10 mouse cellular contexts compared by ENCODE assay signal in the genomic region with DNA sequence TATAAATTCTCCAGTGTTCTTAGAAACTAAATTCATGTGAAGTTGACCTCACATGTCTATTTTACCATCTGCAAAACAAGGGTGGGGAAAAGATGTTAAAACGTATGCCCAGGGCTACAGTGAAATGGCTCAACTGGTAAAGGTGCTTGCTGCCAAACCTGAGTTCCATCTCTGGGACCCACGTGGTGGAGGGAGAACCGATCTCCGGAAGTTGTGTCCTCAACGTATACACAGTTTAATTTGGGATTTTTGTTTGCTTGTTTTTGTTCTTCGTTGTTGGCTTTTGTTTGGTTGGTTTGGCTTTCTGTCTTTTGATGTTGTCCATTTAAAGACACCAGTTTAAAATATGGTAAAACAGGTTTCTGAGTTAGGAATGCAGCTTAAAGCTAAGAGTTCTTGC. TPM values are rescaled to one million over a fixed set of nuclear protein-coding genes. Genes with fewer than 3 reads are reported as not detected.
A peak's percentile ranks its signal among the peaks of the same experiment; 100 is the strongest.
DNase-seq lines count a peak whose midpoint lies in the region; ATAC-seq and TF ChIP-seq lines count a peak whose summit lies in the region.
"Had no signal": no experiment of that assay in that cellular context is flagged by ENCODE, and none has a peak within 500 bp of the region (broad histone marks: within the 10 kb centered on the region; RNA-seq: fewer than 3 reads in every experiment).

No protein-coding gene starts in this region.

- no peaks in the 10 kb centered on the region for H3K9me3 ChIP-seq in hindbrain, embryonic 13.5 days
- H3K9me3 ChIP-seq in midbrain, embryonic 14.5 days (ENCODE audit: control insufficient read depth, low read length) = no peaks in the 10 kb centered on the region

- no peak for TF ChIP-seq POLR2A in kidney, adult 2 months (IDR thresholded peaks at IDR 0.05; ENCODE audit: low read depth, low read length)

- 36% methylated on average over 6 of the region's 6 CpGs for WGBS in kidney, adult 2 months
- 64% methylated on average over 6 of the region's 6 CpGs for WGBS in hindbrain, embryonic 13.5 days
- 63% methylated on average over 6 of the region's 6 CpGs for WGBS in midbrain, embryonic 14.5 days

- no peaks in the 10 kb centered on the region for H3K36me3 ChIP-seq in kidney, adult 2 months (ENCODE audit: control insufficient read depth, insufficient read depth, low read length)
- H3K36me3 ChIP-seq in hindbrain, embryonic 13.5 days = peaks cover 13% of the 10 kb centered on the region
- H3K36me3 ChIP-seq in midbrain, embryonic 14.5 days (ENCODE audit: control insufficient read depth, insufficient read depth, low read length) = peaks cover 22% of the 10 kb centered on the region

- H3K9ac ChIP-seq in hindbrain, embryonic 13.5 days = peak overlapping the region; percentile 95
- peak overlapping the region; percentile 88 for H3K9ac ChIP-seq in midbrain, embryonic 14.5 days (replicated peaks; ENCODE audit: low read length)

- ATAC-seq in hindbrain, embryonic 13.5 days (ENCODE audit: low FRiP score) = no peak
- ATAC-seq in midbrain, embryonic 14.5 days (ENCODE audit: low FRiP score, low TSS enrichment) = no peak
- no peak for ATAC-seq in megakaryocyte progenitor cell, adult 5-6 weeks (replicated peaks; ENCODE audit: poor library complexity)

- peak overlapping the region; percentile 58 for H3K4me3 ChIP-seq in kidney, adult 2 months (ENCODE audit: insufficient read depth, low read depth, low read length)
- H3K4me3 ChIP-seq in hindbrain, embryonic 13.5 days = peak overlapping the region; percentile 93
- peak overlapping the region; percentile 96 for H3K4me3 ChIP-seq in midbrain, embryonic 14.5 days (replicated peaks; ENCODE audit: low read depth, low read length)

- no peak overlapping the region for H3K27ac ChIP-seq in kidney, adult 2 months (ENCODE audit: insufficient read depth, low read depth, low read length)
- H3K27ac ChIP-seq in hindbrain, embryonic 13.5 days = no peak overlapping the region
- no peak overlapping the region for H3K27ac ChIP-seq in midbrain, embryonic 14.5 days (replicated peaks; ENCODE audit: low read depth, low read length)

- H3K27me3 ChIP-seq in kidney, adult 2 months (replicated peaks; ENCODE audit: control insufficient read depth, insufficient read depth, low read length) = no peaks in the 10 kb centered on the region
- H3K27me3 ChIP-seq in hindbrain, embryonic 13.5 days = no peaks in the 10 kb centered on the region
- H3K27me3 ChIP-seq in midbrain, embryonic 14.5 days (ENCODE audit: control insufficient read depth, insufficient read depth, low read length) = no peaks in the 10 kb centered on the region

- peaks cover 6% of the 10 kb centered on the region; the same call in 1 of the 2 replicates for H3K4me1 ChIP-seq in kidney, adult 2 months (ENCODE audit: control insufficient read depth, insufficient read depth, low read length)
- peaks cover 42% of the 10 kb centered on the region for H3K4me1 ChIP-seq in hindbrain, embryonic 13.5 days (replicated peaks)
- peaks cover 22% of the 10 kb centered on the region for H3K4me1 ChIP-seq in midbrain, embryonic 14.5 days (ENCODE audit: control insufficient read depth, insufficient read depth, low read length)

- no peak for DNase-seq in kidney, adult 2 months
- DNase-seq in kidney, postnatal 25 days = no peak
- DNase-seq in R1 (ENCODE audit: low read depth, low spot score) = peak; percentile 34
- no peak for DNase-seq in midbrain, embryonic 14.5 days
- DNase-seq in thymus, postnatal 14 days = no peak
- DNase-seq in adrenal gland, postnatal 4 days (ENCODE audit: low spot score in 2 of 2) = no peak
- DNase-seq: thymus, postnatal 36 days had no signal

- TF ChIP-seq CTCF in kidney, adult 2 months (conservative IDR thresholded peaks at IDR 0.05; ENCODE audit: insufficient read depth, insufficient read length, low read depth, low read length) = no peak

- H3K4me2 ChIP-seq in hindbrain, embryonic 13.5 days = peak overlapping the region; percentile 96
- H3K4me2 ChIP-seq in midbrain, embryonic 14.5 days (ENCODE audit: low read length) = peak overlapping the region; percentile 93

RNA-seq across cellular contexts. Expression of a gene that starts 0.9 kb away (rescaled TPM):
- 9.8 and 11.6 TPM in 2 replicates for polyA plus RNA-seq in kidney, adult 2 months (2012; rRNA removed)
- polyA plus RNA-seq in hindbrain, embryonic 13.5 days (2015; fragmentation: Nextera tagmentation; extraction: Ambion mirVana) = 43.7 and 44.2 TPM in 2 replicates
- polyA plus RNA-seq in midbrain, embryonic 14.5 days (2014; fragmentation: Nextera tagmentation; extraction: Ambion mirVana) = 38.1 and 47.2 TPM in 2 replicates
- total RNA-seq in adrenal gland, postnatal 4 days (2021) = 10 to 100 TPM; 39.5 to 47.1 TPM
- total RNA-seq in megakaryocyte progenitor cell, adult 5-6 weeks (2015) = 54.7 and 58.1 TPM in 2 replicates
- 82.4 and 105 TPM in 2 replicates for total RNA-seq in megakaryocyte progenitor cell, adult 5-6 weeks (2017)

RNA-seq across cellular contexts. Expression of a gene that starts 0.9 kb away (rescaled TPM):
- 31.0 and 41.7 TPM in 2 replicates for polyA plus RNA-seq in kidney, adult 2 months (2012; rRNA removed)
- 15.6 and 16.3 TPM in 2 replicates for polyA plus RNA-seq in hindbrain, embryonic 13.5 days (2015; fragmentation: Nextera tagmentation; extraction: Ambion mirVana)
- 11.3 and 13.8 TPM in 2 replicates for polyA plus RNA-seq in midbrain, embryonic 14.5 days (2014; fragmentation: Nextera tagmentation; extraction: Ambion mirVana)
- 10 to 100 TPM; 25.0 to 31.2 TPM for total RNA-seq in adrenal gland, postnatal 4 days (2021)
- 13.5 and 17.5 TPM in 2 replicates for total RNA-seq in megakaryocyte progenitor cell, adult 5-6 weeks (2015)
- total RNA-seq in megakaryocyte progenitor cell, adult 5-6 weeks (2017) = 25.5 and 29.0 TPM in 2 replicates

RNA-seq across cellular contexts. Expression of a gene that starts 44.5 kb away (rescaled TPM):
- polyA plus RNA-seq in kidney, adult 2 months (2012; rRNA removed) = 665 and 667 TPM in 2 replicates
- polyA plus RNA-seq in hindbrain, embryonic 13.5 days (2015; fragmentation: Nextera tagmentation; extraction: Ambion mirVana) = 521 and 535 TPM in 2 replicates
- 423 and 442 TPM in 2 replicates for polyA plus RNA-seq in midbrain, embryonic 14.5 days (2014; fragmentation: Nextera tagmentation; extraction: Ambion mirVana)
- 100 to 1,000 TPM; 280 to 348 TPM for total RNA-seq in adrenal gland, postnatal 4 days (2021)
- total RNA-seq in megakaryocyte progenitor cell, adult 5-6 weeks (2015) = 597 and 639 TPM in 2 replicates
- total RNA-seq in megakaryocyte progenitor cell, adult 5-6 weeks (2017) = 442 and 446 TPM in 2 replicates

RNA-seq across cellular contexts. Expression of a gene that starts 45.2 kb away (rescaled TPM):
- polyA plus RNA-seq in kidney, adult 2 months (2012; rRNA removed) = not detected in 2 replicates
- not detected in 2 replicates for polyA plus RNA-seq in hindbrain, embryonic 13.5 days (2015; fragmentation: Nextera tagmentation; extraction: Ambion mirVana)
- polyA plus RNA-seq in midbrain, embryonic 14.5 days (2014; fragmentation: Nextera tagmentation; extraction: Ambion mirVana) = not detected in 2 replicates
- not detected for total RNA-seq in adrenal gland, postnatal 4 days (2021)
- total RNA-seq in megakaryocyte progenitor cell, adult 5-6 weeks (2015) = not detected in 2 replicates
- total RNA-seq in megakaryocyte progenitor cell, adult 5-6 weeks (2017) = not detected in 2 replicates
- total RNA-seq: hematopoietic stem cell, adult 5-6 weeks had no signal

RNA-seq across cellular contexts. Expression of a gene that starts 54.0 kb away (rescaled TPM):
- polyA plus RNA-seq in kidney, adult 2 months (2012; rRNA removed) = not detected in 2 replicates
- polyA plus RNA-seq in hindbrain, embryonic 13.5 days (2015; fragmentation: Nextera tagmentation; extraction: Ambion mirVana) = not detected in 2 replicates
- polyA plus RNA-seq in midbrain, embryonic 14.5 days (2014; fragmentation: Nextera tagmentation; extraction: Ambion mirVana) = not detected in 2 replicates
- not detected for total RNA-seq in adrenal gland, postnatal 4 days (2021)
- total RNA-seq in megakaryocyte progenitor cell, adult 5-6 weeks (2015) = not detected in 2 replicates
- total RNA-seq in megakaryocyte progenitor cell, adult 5-6 weeks (2017) = not detected in 2 replicates
- total RNA-seq: hematopoietic stem cell, adult 5-6 weeks had no signal
